Comparison of ENCODE assay signal across 28 mouse cellular contexts in genomic region chr1:43717967-43718366, GRCm38 (mm10). TPM values are rescaled to one million over a fixed set of nuclear protein-coding genes. Genes with fewer than 3 reads are reported as not detected.
DNase-seq lines count a peak whose midpoint lies in the region; ATAC-seq and TF ChIP-seq lines count a peak whose summit lies in the region.
"Had no signal": no experiment of that assay in that cellular context is flagged by ENCODE, and none has a peak within 500 bp of the region (broad histone marks: within the 10 kb centered on the region; RNA-seq: fewer than 3 reads in every experiment).

No protein-coding gene starts in this region.

- TF ChIP-seq CTCF in gastrocnemius, adult 2 months (IDR thresholded peaks at IDR 0.05), result no peak
- no peak for TF ChIP-seq CTCF in kidney, adult 2 months (conservative IDR thresholded peaks at IDR 0.05; ENCODE audit: insufficient read depth, insufficient read length, low read depth, low read length)

- H3K36me3 ChIP-seq in lung, embryonic 16.5 days (ENCODE audit: control insufficient read depth, insufficient read depth, low read length), result no peaks in the 10 kb centered on the region
- H3K36me3 ChIP-seq in kidney, adult 2 months (ENCODE audit: control insufficient read depth, insufficient read depth, low read length), result no peaks in the 10 kb centered on the region
- H3K36me3 ChIP-seq in liver, embryonic 11.5 days (ENCODE audit: control insufficient read depth, insufficient read depth, low read length), result no peaks in the 10 kb centered on the region
- H3K36me3 ChIP-seq: forebrain, embryonic 10.5 days; G1E; neural tube, embryonic 15.5 days; stomach, embryonic 15.5 days had no signal

- no peaks in the 10 kb centered on the region for H3K9me3 ChIP-seq in lung, embryonic 16.5 days (ENCODE audit: control insufficient read depth, low read length)
- H3K9me3 ChIP-seq in liver, embryonic 11.5 days (ENCODE audit: control insufficient read depth, low read length), result no peaks in the 10 kb centered on the region
- H3K9me3 ChIP-seq: forebrain, embryonic 10.5 days; G1E; neural tube, embryonic 15.5 days; stomach, embryonic 15.5 days had no signal

- peak; percentile 25 for DNase-seq in gastrocnemius, adult 2 months
- no peak for DNase-seq in gastrocnemius, adult 8-10 months (ENCODE audit: low spot score in 2 of 2)
- DNase-seq in adrenal gland, postnatal 36 days, result peak; percentile 46 to 58
- DNase-seq in lung, postnatal 4 days, result peak; percentile 33 to 69
- no peak for DNase-seq in kidney, adult 2 months
- no peak for DNase-seq in left cerebral cortex, adult 11 months (ENCODE audit: low spot score)
- no peak for DNase-seq in liver, embryonic 11.5 days (ENCODE audit: low spot score)
- DNase-seq: B cell, adult 2 months; cerebellum, adult 11 months; cerebellum, adult 9-11 months; gastrocnemius, postnatal 36 days; heart, postnatal 36 days; kidney, adult 8-10 months; kidney, postnatal 10 days; right cerebral cortex, adult 18-20 months; thymus, adult 2 months had no signal

- peak; percentile 81 for ATAC-seq in lung, embryonic 16.5 days (ENCODE audit: low read depth)
- ATAC-seq in liver, embryonic 11.5 days (replicated peaks; ENCODE audit: low FRiP score), result no peak
- ATAC-seq: activated CD4-positive, CD25-positive, alpha-beta regulatory T cell, adult 4 months; forebrain, embryonic 16.5 days had no signal

- no peak overlapping the region for H3K9ac ChIP-seq in lung, embryonic 16.5 days (ENCODE audit: low read length)
- no peak overlapping the region for H3K9ac ChIP-seq in liver, embryonic 11.5 days (ENCODE audit: low read depth, low read length)
- H3K9ac ChIP-seq: hindbrain, embryonic 14.5 days; liver, embryonic 14.5 days; neural tube, embryonic 15.5 days; stomach, embryonic 15.5 days had no signal

- H3K27me3 ChIP-seq in lung, embryonic 16.5 days (ENCODE audit: control insufficient read depth, insufficient read depth, low read depth, low read length), result no peaks in the 10 kb centered on the region
- no peaks in the 10 kb centered on the region for H3K27me3 ChIP-seq in kidney, adult 2 months (replicated peaks; ENCODE audit: control insufficient read depth, insufficient read depth, low read length)
- H3K27me3 ChIP-seq in liver, embryonic 11.5 days (replicated peaks; ENCODE audit: control insufficient read depth, insufficient read depth, low read length), result no peaks in the 10 kb centered on the region
- H3K27me3 ChIP-seq: CH12.LX; neural tube, embryonic 15.5 days; stomach, embryonic 15.5 days had no signal

- H3K4me3 ChIP-seq in gastrocnemius, adult 2 months, result no peak overlapping the region
- H3K4me3 ChIP-seq in lung, embryonic 16.5 days (ENCODE audit: low read length), result no peak overlapping the region
- H3K4me3 ChIP-seq in kidney, adult 2 months (ENCODE audit: insufficient read depth, low read depth, low read length), result no peak overlapping the region
- no peak overlapping the region for H3K4me3 ChIP-seq in liver, embryonic 11.5 days (ENCODE audit: low read depth, low read length)
- H3K4me3 ChIP-seq: forebrain, embryonic 10.5 days; neural tube, embryonic 15.5 days; stomach, embryonic 15.5 days had no signal

- WGBS in lung, embryonic 16.5 days, result 45% methylated on average over 7 of the region's 7 CpGs
- WGBS in kidney, adult 2 months, result 67% methylated on average over 7 of the region's 7 CpGs
- WGBS in liver, embryonic 11.5 days, result 61% methylated on average over 7 of the region's 7 CpGs

- H3K4me2 ChIP-seq in lung, embryonic 16.5 days (ENCODE audit: low read depth, low read length), result no peak overlapping the region
- no peak overlapping the region for H3K4me2 ChIP-seq in liver, embryonic 11.5 days
- H3K4me2 ChIP-seq: hindbrain, embryonic 14.5 days; midbrain, embryonic 11.5 days; neural tube, embryonic 15.5 days; stomach, embryonic 15.5 days had no signal

- intact Hi-C loops in gastrocnemius, adult 2 months (cut with DNase I), result no loop called here

- H3K4me1 ChIP-seq in lung, embryonic 16.5 days (replicated peaks; ENCODE audit: control insufficient read depth, insufficient read depth, low read length), result peaks cover 9% of the 10 kb centered on the region
- no peaks in the 10 kb centered on the region for H3K4me1 ChIP-seq in kidney, adult 2 months (ENCODE audit: control insufficient read depth, insufficient read depth, low read length)
- H3K4me1 ChIP-seq in liver, embryonic 11.5 days (replicated peaks; ENCODE audit: control insufficient read depth, insufficient read depth, low read length), result no peaks in the 10 kb centered on the region
- H3K4me1 ChIP-seq: forebrain, embryonic 10.5 days; stomach, embryonic 15.5 days had no signal

- H3K27ac ChIP-seq in gastrocnemius, adult 2 months, result no peak overlapping the region
- H3K27ac ChIP-seq in lung, embryonic 16.5 days (ENCODE audit: low read length), result no peak overlapping the region
- H3K27ac ChIP-seq in kidney, adult 2 months (ENCODE audit: insufficient read depth, low read depth, low read length), result no peak overlapping the region
- H3K27ac ChIP-seq in liver, embryonic 11.5 days (ENCODE audit: low read depth, low read length), result no peak overlapping the region
- H3K27ac ChIP-seq: forebrain, embryonic 10.5 days; hindbrain, embryonic 14.5 days; liver, embryonic 14.5 days; neural tube, embryonic 15.5 days; stomach, embryonic 15.5 days had no signal

- TF ChIP-seq POLR2A in kidney, adult 2 months (IDR thresholded peaks at IDR 0.05; ENCODE audit: low read depth, low read length), result no peak

RNA-seq across cellular contexts. Expression of gene 1500015O10Rik, which starts 12.4 kb away (rescaled TPM):
- 1 to 10 TPM; 2.7 to 9.3 TPM for total RNA-seq in gastrocnemius, adult 2 months (2021)
- 1 to 10 TPM in 2 of 4 experiments, under 1 TPM in 2; 0.36 to 6.5 (median 1.5) TPM for total RNA-seq in gastrocnemius, adult 8-10 months (2022)
- total RNA-seq in adrenal gland, postnatal 36 days (2021), result 100 to 1,000 TPM; 187 to 227 TPM
- 26.5 and 26.6 TPM in 2 replicates for polyA plus RNA-seq in lung, embryonic 16.5 days (2015; fragmentation: Nextera tagmentation; extraction: Ambion mirVana)
- 1.2 and 1.5 TPM in 2 replicates for polyA plus RNA-seq in kidney, adult 2 months (2012; rRNA removed)
- 0.25 TPM in 1 of 2 replicates, not detected in the other for polyA plus RNA-seq in liver, embryonic 11.5 days (2014; fragmentation: Nextera tagmentation; extraction: Ambion mirVana)
- total RNA-seq: CH12.LX; megakaryocyte progenitor cell, adult 5-6 weeks had no signal
- polyA plus RNA-seq: activated CD4-positive, CD25-positive, alpha-beta regulatory T cell, adult 4 months; G1E had no signal

Comparison
In these comparisons a context has a peak if more than half of its experiments do, and no peak if none do; other contexts are left out.
1. DNase-seq: peak in gastrocnemius, adult 2 months (single experiment), adrenal gland, postnatal 36 days (2 of 2) and lung, postnatal 4 days (2 of 2); none in gastrocnemius, adult 8-10 months (0 of 2), kidney, adult 2 months (single experiment), left cerebral cortex, adult 11 months (single experiment) and liver, embryonic 11.5 days (single experiment).
2. RNA of gene 1500015O10Rik, which starts 12.4 kb away (total RNA-seq): 187 to 227 TPM in adrenal gland, postnatal 36 days; 2.7 to 9.3 TPM in gastrocnemius, adult 2 months and 0.36 to 6.5 TPM in gastrocnemius, adult 8-10 months; every median in the first group is over 10 times any median in the second.